Mouse (Mus musculus) layer of hippocampus, adult 9-11 months (tissue): ENCODE measurements at regions not wholly inside any gene's neighbourhood (a gene's known extent, or its start where the extent isn't known, plus 50 kb on each side); places are given as distances from the start of the nearest gene placed in this dataset.

Source experiments
- DNase-seq: peaks from one replicate; pipeline ENCODE4 v3.0.0; 2022

- no peak for DNase-seq
Measured at GRCm38 (mm10) chr19:32881443-32881842, 124.1 kb downstream of the Pten start.

GRCm38 (mm10) chr19:32884279-32884678 lies 127.0 kb downstream of the Pten start:
- DNase-seq: no peak

GRCm38 (mm10) chr19:32885481-32886131 lies 128.3 kb downstream of the Pten start:
- DNase-seq: no peak

- no peak for DNase-seq
Measured at GRCm38 (mm10) chr19:32887190-32887589, 129.9 kb downstream of the Pten start.

GRCm38 (mm10) chr19:32888616-32889305 lies 131.5 kb downstream of the Pten start:
- DNase-seq: no peak

GRCm38 (mm10) chr19:32890801-32891200 lies 133.5 kb downstream of the Pten start:
- no peak for DNase-seq

GRCm38 (mm10) chr19:32892469-32892868 lies 135.2 kb downstream of the Pten start:
- DNase-seq: no peak

GRCm38 (mm10) chr19:32903454-32904108 lies 146.3 kb downstream of the Pten start:
- peak; percentile 28 for DNase-seq

GRCm38 (mm10) chr19:32904517-32904916 lies 147.2 kb downstream of the Pten start:
- DNase-seq: no peak

- DNase-seq: peak; percentile 18
Measured at GRCm38 (mm10) chr19:32905901-32906431, 148.7 kb downstream of the Pten start.

GRCm38 (mm10) chr19:32906820-32907219 lies 149.5 kb downstream of the Pten start:
- peak; percentile 31 for DNase-seq

GRCm38 (mm10) chr19:32910050-32910462 lies 152.8 kb downstream of the Pten start:
- no peak for DNase-seq

- DNase-seq: no peak
Measured at GRCm38 (mm10) chr19:32912323-32912722, 155.0 kb downstream of the Pten start.

- no peak for DNase-seq
Measured at GRCm38 (mm10) chr19:32916507-32917280, 159.4 kb downstream of the Pten start.

GRCm38 (mm10) chr19:32921021-32921420 lies 163.7 kb downstream of the Pten start:
- DNase-seq: no peak

- no peak for DNase-seq
Measured at GRCm38 (mm10) chr19:32923911-32924310, 166.6 kb downstream of the Pten start.

GRCm38 (mm10) chr19:32925628-32926505 lies 168.6 kb downstream of the Pten start:
- no peak for DNase-seq

GRCm38 (mm10) chr19:32926571-32926970 lies 169.3 kb downstream of the Pten start:
- DNase-seq: no peak

GRCm38 (mm10) chr19:32933676-32934075 lies 176.4 kb downstream of the Pten start:
- no peak for DNase-seq

GRCm38 (mm10) chr19:32935638-32936037 lies 178.3 kb downstream of the Pten start:
- no peak for DNase-seq

- DNase-seq: no peak
Measured at GRCm38 (mm10) chr19:32937591-32937990, 180.3 kb downstream of the Pten start.

- DNase-seq: peak; percentile 59
Measured at GRCm38 (mm10) chr19:32939692-32940091, 182.4 kb downstream of the Pten start.
